Mouse (Mus musculus) MEL (cell line): ENCODE results near the gene Gpx5. TPM values are rescaled to one million over a fixed set of nuclear protein-coding genes. Genes with fewer than 3 reads are reported as not detected.

Experiments
- DNase-seq: peaks from one replicate; pipeline ENCODE4 v3.0.0; 2011; ENCODE audit warnings: low read depth, low spot score
- H3K27ac ChIP-seq: 2 replicates; pipeline ENCODE4 v1.5.1; 2012; ENCODE audit warnings: low read depth, mild to moderate bottlenecking, control low read depth, low read length, moderate library complexity; ENCODE audit not compliant: control insufficient read depth
- H3K27me3 ChIP-seq, 2 experiments: fragments of 150-350 bp in 1 of 2; sonication (generic) in 1 of 2; 2 replicates each; pipeline ENCODE4 v1.6.1; 2012; ENCODE audit warnings: low read length in 2 of 2, mild to moderate bottlenecking in 2 of 2, improper control_type of control experiment in 1 of 2, moderate library complexity in 1 of 2; ENCODE audit not compliant: insufficient read depth in 2 of 2, control insufficient read depth in 1 of 2
- H3K36me3 ChIP-seq, 2 experiments: 2 replicates each; pipeline ENCODE4 v1.6.1; 2012 to 2014; ENCODE audit warnings: low read length in 2 of 2, improper control_type of control experiment in 1 of 2, inconsistent platforms in 1 of 2, mild to moderate bottlenecking in 1 of 2; ENCODE audit not compliant: insufficient read depth in 2 of 2, control insufficient read depth in 1 of 2
- H3K4me1 ChIP-seq, 2 experiments: fragments of 150-350 bp in 1 of 2; sonication (generic) in 1 of 2; 2 replicates each; pipeline ENCODE4 v1.6.1; 2012; ENCODE audit warnings: low read length in 2 of 2, improper control_type of control experiment in 1 of 2, mild to moderate bottlenecking in 1 of 2; ENCODE audit not compliant: insufficient read depth in 2 of 2, control insufficient read depth in 1 of 2
- H3K4me3 ChIP-seq, 2 experiments: fragments of 150-350 bp in 1 of 2; sonication (generic) in 1 of 2; 2 replicates each; pipeline ENCODE4 v1.5.1; 2012; ENCODE audit warnings: low read depth in 2 of 2, low read length in 2 of 2, mild to moderate bottlenecking in 2 of 2, moderate library complexity in 2 of 2, control low read depth in 1 of 2, improper control_type of control experiment in 1 of 2; ENCODE audit not compliant: control insufficient read depth in 1 of 2, insufficient read depth in 1 of 2
- H3K79me2 ChIP-seq: 2 replicates; pipeline ENCODE4 v1.6.1; 2012; ENCODE audit warnings: mild to moderate bottlenecking, low read length, moderate library complexity; ENCODE audit not compliant: control insufficient read depth, poor library complexity, insufficient read depth
- H3K9ac ChIP-seq: 2 replicates; pipeline ENCODE4 v1.6.1; 2012; ENCODE audit warnings: low read depth, mild to moderate bottlenecking, control low read depth, low read length, moderate library complexity; ENCODE audit not compliant: control insufficient read depth, poor library complexity, severe bottlenecking
- H3K9me3 ChIP-seq: fragments of 150-350 bp; sonication (generic); replicated peaks from 2 replicates; pipeline ENCODE4 v1.6.1; 2012; ENCODE audit warnings: mild to moderate bottlenecking, low read length, improper control_type of control experiment, moderate library complexity; ENCODE audit not compliant: insufficient read depth
- CHD1 ChIP-seq: IDR thresholded peaks from 2 replicates; pipeline ENCODE4 v1.6.1; 2012; ENCODE audit warnings: low read depth, mild to moderate bottlenecking, inconsistent platforms, low read length, improper control_type of control experiment
- CHD2 ChIP-seq: IDR thresholded peaks from 2 replicates; pipeline ENCODE4 v1.6.1; 2011; ENCODE audit warnings: low read length, improper control_type of control experiment
- ELF1 ChIP-seq: IDR thresholded peaks from 2 replicates; pipeline ENCODE4 v1.6.1; 2014; ENCODE audit warnings: low read depth, mild to moderate bottlenecking, inconsistent platforms, low read length, improper control_type of control experiment, moderate library complexity
- GABPA ChIP-seq: IDR thresholded peaks from 2 replicates; pipeline ENCODE4 v1.6.1; 2012; ENCODE audit warnings: low read depth, mild to moderate bottlenecking, inconsistent platforms, low read length, improper control_type of control experiment, moderate library complexity
- HCFC1 ChIP-seq: IDR thresholded peaks from 2 replicates; pipeline ENCODE4 v1.6.1; 2012; ENCODE audit warnings: low read depth, mild to moderate bottlenecking, inconsistent platforms, low read length, improper control_type of control experiment, moderate library complexity
- KAT2A ChIP-seq: conservative IDR thresholded peaks from 2 replicates; pipeline ENCODE4 v1.6.1; 2012; ENCODE audit warnings: low read depth, low read length, improper control_type of control experiment, inconsistent platforms
- MAFK ChIP-seq: IDR thresholded peaks from 2 replicates; pipeline ENCODE4 v1.6.1; 2011; ENCODE audit warnings: low read depth, mild to moderate bottlenecking, low read length, improper control_type of control experiment, borderline replicate concordance
- MAX ChIP-seq: IDR thresholded peaks from 2 replicates; pipeline ENCODE4 v1.6.1; 2011; ENCODE audit warnings: low read length, improper control_type of control experiment
- MAZ ChIP-seq: IDR thresholded peaks from 2 replicates; pipeline ENCODE4 v1.6.1; 2012; ENCODE audit warnings: low read depth, mild to moderate bottlenecking, inconsistent platforms, low read length, improper control_type of control experiment
- MEF2A ChIP-seq: IDR thresholded peaks from 2 replicates; pipeline ENCODE4 v1.6.1; 2014; ENCODE audit warnings: low read depth, mild to moderate bottlenecking, inconsistent platforms, low read length, improper control_type of control experiment; ENCODE audit not compliant: poor library complexity, insufficient replicate concordance, severe bottlenecking; ENCODE audit errors: extremely low read depth
- MXI1 ChIP-seq: IDR thresholded peaks from 2 replicates; pipeline ENCODE4 v1.6.1; 2011; ENCODE audit warnings: mild to moderate bottlenecking, low read depth, low read length, improper control_type of control experiment
- MYB ChIP-seq: IDR thresholded peaks from 2 replicates; pipeline ENCODE4 v1.6.1; 2011; ENCODE audit warnings: mild to moderate bottlenecking, low read depth, low read length, improper control_type of control experiment
- MYC ChIP-seq: IDR thresholded peaks from 2 replicates; pipeline ENCODE4 v1.6.1; 2011; ENCODE audit warnings: low read depth, mild to moderate bottlenecking, low read length, improper control_type of control experiment, moderate library complexity
- NRF1 ChIP-seq: IDR thresholded peaks from 2 replicates; pipeline ENCODE4 v1.6.1; 2014; ENCODE audit warnings: low read depth, mild to moderate bottlenecking, inconsistent platforms, low read length, improper control_type of control experiment, moderate library complexity; ENCODE audit not compliant: poor library complexity, insufficient read depth, severe bottlenecking
- POLR2A ChIP-seq, 2 experiments: IDR thresholded peaks; 2 replicates each; pipeline ENCODE4 v1.6.1; 2011 to 2012; ENCODE audit warnings: low read length in 2 of 2, mild to moderate bottlenecking in 2 of 2, control low read depth in 1 of 2, improper control_type of control experiment in 1 of 2, low read depth in 1 of 2, moderate library complexity in 1 of 2; ENCODE audit not compliant: control insufficient read depth in 1 of 2, insufficient read depth in 1 of 2, poor library complexity in 1 of 2
- TAL1 ChIP-seq: IDR thresholded peaks from 2 replicates; pipeline ENCODE4 v1.6.1; 2012; ENCODE audit warnings: mild to moderate bottlenecking, inconsistent platforms, low read length, moderate library complexity, mixed read lengths
- TBP ChIP-seq: IDR thresholded peaks from 2 replicates; pipeline ENCODE4 v1.8.0; 2011; ENCODE audit warnings: low read depth, low read length, improper control_type of control experiment
- USF1 ChIP-seq: IDR thresholded peaks from 2 replicates; pipeline ENCODE4 v1.6.1; 2014; ENCODE audit warnings: low read depth, mild to moderate bottlenecking, inconsistent platforms, low read length, improper control_type of control experiment, moderate library complexity
- USF2 ChIP-seq, 2 experiments: IDR thresholded peaks; 2 replicates each; pipeline ENCODE4 v1.6.1; 2011 to 2012; ENCODE audit warnings: improper control_type of control experiment in 2 of 2, low read length in 2 of 2, borderline replicate concordance in 1 of 2, inconsistent platforms in 1 of 2, low read depth in 1 of 2, mild to moderate bottlenecking in 1 of 2; ENCODE audit not compliant: insufficient read depth in 1 of 2
- ZMIZ1 ChIP-seq: IDR thresholded peaks from 2 replicates; pipeline ENCODE4 v1.6.1; 2012; ENCODE audit warnings: low read depth, mild to moderate bottlenecking, inconsistent platforms, low read length, improper control_type of control experiment, moderate library complexity
- ZNF384 ChIP-seq: IDR thresholded peaks from 2 replicates; pipeline ENCODE4 v1.6.1; 2012; ENCODE audit warnings: low read depth, mild to moderate bottlenecking, inconsistent platforms, low read length, improper control_type of control experiment
- polyA plus RNA-seq, 2 experiments: library from polyadenylated mRNA; stranded (reverse) in 1 of 2; unstranded in 1 of 2; fragments of >175 nt in 1 of 2; fragments of >200 nt in 1 of 2; gene quantifications; 2 replicates each; pipeline versions ENCODE4 v1.2.1 to v1.2.4; 2012; ENCODE audit warnings: low replicate concordance in 2 of 2, low read depth in 1 of 2; ENCODE audit not compliant: insufficient read length in 2 of 2, insufficient read depth in 1 of 2, missing spikeins in 1 of 2
- total RNA-seq: library from RNA; depleted of rRNA; stranded (reverse); fragments of 300-350 nt; gene quantifications from 2 replicates; pipeline ENCODE4 v1.2.3, GENCODE M21; 2012

The Gpx5 gene
- total and polyA plus RNA-seq, 3 experiments = not detected

DNA sequence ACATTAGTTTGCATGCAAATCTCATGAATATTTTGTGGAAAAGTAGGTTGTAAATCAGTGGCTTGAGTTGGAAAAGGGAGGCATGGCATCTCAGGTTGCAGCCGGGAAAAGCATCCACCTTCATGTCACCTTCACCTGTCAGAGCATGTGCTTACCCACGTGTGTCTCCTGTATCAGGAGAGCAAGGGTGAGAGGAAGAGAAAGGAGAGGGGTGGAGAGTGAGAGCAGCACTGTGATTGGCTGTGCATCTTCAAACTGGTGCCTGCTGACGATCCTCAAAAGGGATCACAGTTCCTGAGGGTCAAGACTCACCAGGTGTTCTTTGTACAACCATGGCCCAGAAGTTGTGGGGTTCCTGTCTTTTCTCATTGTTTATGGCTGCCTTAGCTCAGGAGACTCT, 19.4 kb upstream of the Gpx5 start, which contains the start of gene Gpx6:
Gene Gpx6 (plus strand): TSS at position 200 of the 400 bp plus-strand sequence.
- Histone ChIP-seq H3K27me3 (no peaks in the 10 kb centered on the region; a peak in 1 of 4 replicates), H3K9ac (no peak within 1 kb of the TSS), H3K27ac (no peak within 1 kb of the TSS), H3K4me1 (no peaks in the 10 kb centered on the region), H3K4me3 (no peak within 1 kb of the TSS), H3K9me3 (no peaks in the 10 kb centered on the region), H3K36me3 (peaks cover 0 to 2% of the 10 kb centered on the region in 2 experiments; a peak in 1 of 4 replicates), H3K79me2 (no peaks in the 10 kb centered on the region)
- DNase-seq = no peak
- TF ChIP-seq CHD1 (no peak), MAZ (no peak), TAL1 (no peak), ELF1 (no peak), ZMIZ1 (no peak), CHD2 (no peak), USF2 (IDR thresholded peaks at IDR 0.05; ENCODE audit: borderline replicate concordance in 1 of 2, insufficient read depth in 1 of 2, low read depth in 1 of 2, low read length in 2 of 2) (no peak), MEF2A (no peak), GABPA (no peak), MAFK (no peak), HCFC1 (no peak), MAX (no peak), ZNF384 (no peak), MYB (no peak), MYC (no peak), USF1 (no peak), NRF1 (no peak), KAT2A (no peak)

DNA sequence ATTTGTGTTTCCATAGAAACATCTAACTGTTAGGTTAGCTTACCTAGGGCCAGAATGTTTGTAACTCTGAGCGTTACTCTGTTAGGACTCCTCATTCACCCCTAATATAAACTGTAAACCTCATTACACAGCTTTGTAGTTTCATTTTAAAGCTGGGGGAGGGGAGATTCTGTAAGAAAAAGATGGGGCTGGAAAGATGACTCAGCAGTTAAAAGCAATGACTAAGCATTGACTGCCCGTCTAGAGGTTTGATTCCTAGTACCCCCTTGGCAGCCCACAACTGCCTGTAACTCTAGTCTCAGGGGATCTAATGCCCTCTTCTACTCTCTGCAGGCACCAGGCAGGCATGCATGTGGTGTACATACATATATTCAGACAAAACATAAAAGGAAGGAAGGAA, 17.3 kb upstream of the Gpx5 start:
- H3K9ac ChIP-seq = no peak overlapping the region
- no peaks in the 10 kb centered on the region; a peak in 1 of 4 replicates for H3K27me3 ChIP-seq
- TF ChIP-seq POLR2A (IDR thresholded peaks at IDR 0.05; ENCODE audit: control insufficient read depth in 1 of 2, insufficient read depth in 1 of 2, low read depth in 1 of 2, low read length in 2 of 2, poor library complexity in 1 of 2) (no peak), ZNF384 (no peak), MAFK (peak; percentile 76), MEF2A (no peak), MXI1 (no peak), TBP (no peak), KAT2A (no peak)
- TF ChIP-seq, all 39 proteins: peak for 1
- Histone ChIP-seq H3K4me3 (no peak overlapping the region), H3K4me1 (no peaks in the 10 kb centered on the region), H3K27ac (no peak overlapping the region), H3K36me3 (peaks cover 0 to 2% of the 10 kb centered on the region in 2 experiments; a peak in 1 of 4 replicates), H3K9me3 (no peaks in the 10 kb centered on the region), H3K79me2 (no peaks in the 10 kb centered on the region)
- DNase-seq = peak; percentile 42
